Mouse (Mus musculus): ENCODE measurements around the gene Zyg11b.

Gene Zyg11b

GRCm38 (mm10) chr4:108300670-108301373 is at the start of gene Zyg11b:
Zyg11b (minus strand) TSS chr4:108301096.
- DNase-seq (ENCODE audit: low spot score in 2 of 2): peak; percentile 85 to 86

GRCm38 (mm10) chr4:108349836-108350547 is 49.1 kb upstream of the Zyg11b start:
- DNase-seq (ENCODE audit: low spot score in 2 of 2): no peak

GRCm38 (mm10) chr4:108349064-108349463 is 48.2 kb upstream of the Zyg11b start:
- DNase-seq (ENCODE audit: low spot score in 2 of 2): no peak

GRCm38 (mm10) chr4:108348256-108348875 is 47.5 kb upstream of the Zyg11b start:
- DNase-seq (ENCODE audit: low spot score in 2 of 2): no peak

GRCm38 (mm10) chr4:108347111-108347510 is 46.2 kb upstream of the Zyg11b start:
- no peak for DNase-seq (ENCODE audit: low spot score in 2 of 2)

- no peak for DNase-seq (ENCODE audit: low spot score in 2 of 2)
Measured at GRCm38 (mm10) chr4:108345826-108346225, 44.9 kb upstream of the Zyg11b start.

GRCm38 (mm10) chr4:108344631-108345083 is 43.8 kb upstream of the Zyg11b start:
- no peak for DNase-seq (ENCODE audit: low spot score in 2 of 2)

- peak; percentile 41 to 48 for DNase-seq (ENCODE audit: low spot score in 2 of 2)
Measured at GRCm38 (mm10) chr4:108339277-108339690, 38.4 kb upstream of the Zyg11b start.

- no peak for DNase-seq (ENCODE audit: low spot score in 2 of 2)
Measured at GRCm38 (mm10) chr4:108338811-108339210, 37.9 kb upstream of the Zyg11b start.

GRCm38 (mm10) chr4:108338321-108338733 is 37.4 kb upstream of the Zyg11b start:
- no peak for DNase-seq (ENCODE audit: low spot score in 2 of 2)

GRCm38 (mm10) chr4:108337817-108338216 is 36.9 kb upstream of the Zyg11b start:
- no peak for DNase-seq (ENCODE audit: low spot score in 2 of 2)

- DNase-seq (ENCODE audit: low spot score in 2 of 2): no peak
Measured at GRCm38 (mm10) chr4:108336765-108337164, 35.9 kb upstream of the Zyg11b start.

GRCm38 (mm10) chr4:108335413-108335812 is 34.5 kb upstream of the Zyg11b start:
- DNase-seq (ENCODE audit: low spot score in 2 of 2): no peak

GRCm38 (mm10) chr4:108332041-108332440 is 31.1 kb upstream of the Zyg11b start:
- DNase-seq (ENCODE audit: low spot score in 2 of 2): no peak

GRCm38 (mm10) chr4:108329840-108330239 is 28.9 kb upstream of the Zyg11b start:
- DNase-seq (ENCODE audit: low spot score in 2 of 2): no peak

- DNase-seq (ENCODE audit: low spot score in 2 of 2): peak; percentile 93
Measured at GRCm38 (mm10) chr4:108327730-108328484, 27.0 kb upstream of the Zyg11b start, which contains the start of gene Coa7. Coa7 (plus strand) TSS chr4:108328140.

GRCm38 (mm10) chr4:108327071-108327579 is 26.2 kb upstream of the Zyg11b start:
- DNase-seq (ENCODE audit: low spot score in 2 of 2): no peak

- peak in 1 of 2 experiments; percentile 18 for DNase-seq (ENCODE audit: low spot score in 2 of 2)
Measured at GRCm38 (mm10) chr4:108323588-108323987, 22.7 kb upstream of the Zyg11b start.

GRCm38 (mm10) chr4:108320627-108321380 is 19.9 kb upstream of the Zyg11b start:
- peak; percentile 41 to 55 for DNase-seq (ENCODE audit: low spot score in 2 of 2)

GRCm38 (mm10) chr4:108319747-108320146 is 18.9 kb upstream of the Zyg11b start:
- DNase-seq (ENCODE audit: low spot score in 2 of 2): no peak

Data from spleen, postnatal 36 days (tissue).